Mouse (Mus musculus) limb, embryonic 14.5 days (tissue): Measurements from ENCODE around the gene Prr14. TPM values are rescaled to one million over a fixed set of nuclear protein-coding genes. Genes with fewer than 3 reads are reported as not detected.
"Not testable (repeated sequence)": the region's sequence is repeated elsewhere in the genome, so short reads cannot be mapped to it uniquely, and the experiment has no call there.

Source experiments
- ATAC-seq: fragments of 200-750 bp; cut with Nextera tagmentation; 2 replicates; pipeline ENCODE4 v1.8.0; 2017; ENCODE audit warnings: low read depth, moderate number of reproducible peaks, moderate TSS enrichment; ENCODE audit not compliant: low FRiP score
- DNase-seq: peaks from one replicate; pipeline ENCODE4 v3.0.0-alpha.2; 2015; ENCODE audit warnings: low spot score
- H3K27ac ChIP-seq: fragments of 300-500 bp; sonication (generic); replicated peaks from 2 replicates; pipeline ENCODE4 v1.5.1; 2014; ENCODE audit warnings: low read depth, mild to moderate bottlenecking, low read length, moderate library complexity, mixed read lengths
- H3K27me3 ChIP-seq: fragments of 300-500 bp; sonication (generic); 2 replicates; pipeline ENCODE4 v1.6.1; 2014; ENCODE audit warnings: low read length, mixed read lengths; ENCODE audit not compliant: control insufficient read depth, insufficient read depth
- H3K36me3 ChIP-seq: fragments of 300-500 bp; sonication (generic); 2 replicates; pipeline ENCODE4 v1.6.1; 2014; ENCODE audit warnings: mild to moderate bottlenecking, low read length, moderate library complexity, mixed read lengths; ENCODE audit not compliant: control insufficient read depth, insufficient read depth
- H3K4me1 ChIP-seq: fragments of 300-500 bp; sonication (generic); 2 replicates; pipeline ENCODE4 v1.6.1; 2014; ENCODE audit warnings: antibody characterized with exemption, low read length, mixed read lengths; ENCODE audit not compliant: control insufficient read depth, insufficient read depth
- H3K4me2 ChIP-seq: fragments of 300-500 bp; sonication (generic); replicated peaks from 2 replicates; pipeline ENCODE4 v1.6.1; 2014; ENCODE audit warnings: low read depth, mild to moderate bottlenecking, low read length, moderate library complexity; ENCODE audit not compliant: severe bottlenecking
- H3K4me3 ChIP-seq: fragments of 300-500 bp; sonication (generic); replicated peaks from 2 replicates; pipeline ENCODE4 v1.5.1; 2014; ENCODE audit warnings: low read length
- H3K9ac ChIP-seq: fragments of 300-500 bp; sonication (generic); 2 replicates; pipeline ENCODE4 v1.6.1; 2014; ENCODE audit warnings: mild to moderate bottlenecking, low read depth, low read length, moderate library complexity; ENCODE audit not compliant: severe bottlenecking
- H3K9me3 ChIP-seq: fragments of 300-500 bp; sonication (generic); 2 replicates; pipeline ENCODE4 v1.6.1; 2016; ENCODE audit warnings: low read length; ENCODE audit not compliant: control insufficient read depth
- POLR2A ChIP-seq: fragments of 200-500 bp; IDR thresholded peaks from 2 replicates; pipeline ENCODE4 v1.8.0; 2012; ENCODE audit warnings: inconsistent platforms, mild to moderate bottlenecking, moderate library complexity, borderline replicate concordance; ENCODE audit not compliant: insufficient read depth, insufficient read length; ENCODE audit errors: extremely low read depth
- WGBS: fragments of 180-500 bp; shearing (Covaris S2); extraction: QIAGEN DNeasy Blood & Tissue Kit; methylation state at CpG from one replicate; pipeline ENCODE4 v1.1.7; 2014; 5-methylcytosine and 5-hydroxymethylcytosine counted together
- polyA plus RNA-seq, 2 experiments: library from polyadenylated mRNA; depleted of rRNA in 1 of 2; stranded (reverse) in 1 of 2; unstranded in 1 of 2; fragments of >200 nt; fragmentation: Nextera tagmentation in 1 of 2; extraction: Ambion mirVana in 1 of 2; gene quantifications; 2 replicates each; pipeline versions ENCODE4 v1.2.1 to v1.2.3; 2012 to 2014

The Prr14 gene
- polyA plus RNA-seq, 2 experiments, result 43.7 to 65.8 TPM

DNA sequence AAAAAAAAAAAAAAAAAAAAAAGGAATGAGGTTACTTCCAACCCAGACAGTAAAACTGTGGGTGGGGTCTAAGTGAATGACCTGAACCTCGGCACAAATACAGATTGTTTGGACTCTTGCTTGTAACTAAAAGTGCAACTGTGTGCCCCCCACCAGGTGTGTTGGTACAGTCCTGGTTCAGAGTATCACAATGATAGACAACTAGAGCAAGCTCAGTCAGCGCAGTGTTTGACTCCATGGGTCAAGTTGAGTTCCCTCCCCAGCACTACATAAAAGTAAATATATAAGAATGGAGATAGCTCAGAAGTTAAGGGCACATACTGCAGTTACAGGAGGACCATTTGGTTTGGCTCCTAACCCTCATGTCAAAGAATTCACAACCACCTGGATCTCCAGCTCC is 38.0 kb downstream of the Prr14 start:
- Histone ChIP-seq H3K27me3 (no peaks in the 10 kb centered on the region), H3K9ac (no peak overlapping the region), H3K9me3 (no peaks in the 10 kb centered on the region), H3K36me3 (no peaks in the 10 kb centered on the region), H3K4me2 (no peak overlapping the region), H3K27ac (no peak overlapping the region), H3K4me1 (no peaks in the 10 kb centered on the region), H3K4me3 (no peak overlapping the region)
- no peak for ATAC-seq
- TF ChIP-seq POLR2A, result no peak
- no peak for DNase-seq
- WGBS, result 85% methylated on average over 2 of the region's 2 CpGs

- no peak overlapping the region for H3K4me3 ChIP-seq
- no peak overlapping the region for H3K4me2 ChIP-seq
- no peaks in the 10 kb centered on the region for H3K9me3 ChIP-seq
- peak; percentile 65 for DNase-seq
- H3K9ac ChIP-seq, result no peak overlapping the region
- TF ChIP-seq POLR2A, result no peak
- no peak overlapping the region for H3K27ac ChIP-seq
- H3K27me3 ChIP-seq, result no peaks in the 10 kb centered on the region
- H3K36me3 ChIP-seq, result no peaks in the 10 kb centered on the region
- 47% methylated on average over 3 of the region's 3 CpGs for WGBS
- no peaks in the 10 kb centered on the region for H3K4me1 ChIP-seq
- no peak for ATAC-seq
These were observed 39.0 kb downstream of the Prr14 start for GRCm38 (mm10) chr7:127498407-127498806.

- DNase-seq (no peak), ATAC-seq (no peak)
- 97% methylated on average over 3 of the region's 3 CpGs for WGBS
- peaks cover 3% of the 10 kb centered on the region; the same call in 1 of the 2 replicates for H3K36me3 ChIP-seq
- H3K27me3 ChIP-seq, result no peaks in the 10 kb centered on the region
- H3K4me3 ChIP-seq, result no peak overlapping the region
- 0 out of 2 replicates have a peak, but pooled peaks cover 3% of the 10 kb centered on the region for H3K4me1 ChIP-seq
- no peak overlapping the region for H3K4me2 ChIP-seq
- H3K27ac ChIP-seq, result no peak overlapping the region
- TF ChIP-seq POLR2A, result no peak
- H3K9me3 ChIP-seq, result no peaks in the 10 kb centered on the region
- no peak overlapping the region for H3K9ac ChIP-seq
These were observed 48.9 kb downstream of the Prr14 start for GRCm38 (mm10) chr7:127508291-127508690.

- not testable (repeated sequence) for H3K36me3 ChIP-seq, H3K4me1 ChIP-seq, H3K27ac ChIP-seq, ATAC-seq, DNase-seq, H3K27me3 ChIP-seq, H3K4me2 ChIP-seq, H3K9ac ChIP-seq, H3K4me3 ChIP-seq, H3K9me3 ChIP-seq
- WGBS, result 94% methylated on average over 3 of the region's 4 CpGs
These were observed 50.4 kb downstream of the Prr14 start for GRCm38 (mm10) chr7:127509830-127510229.

GRCm38 (mm10) chr7:127511241-127511640 is 51.8 kb downstream of the Prr14 start:
- DNase-seq, result peak; percentile 5
- Histone ChIP-seq H3K4me3 (peak overlapping the region; percentile 78), H3K4me2 (peak overlapping the region; percentile 50), H3K4me1 (0 out of 2 replicates have a peak, but pooled peaks cover 5% of the 10 kb centered on the region), H3K9ac (peak overlapping the region; percentile 95; the same call in 1 of the 2 replicates), H3K9me3 (no peaks in the 10 kb centered on the region), H3K36me3 (peaks cover 20% of the 10 kb centered on the region), H3K27me3 (no peaks in the 10 kb centered on the region), H3K27ac (peak overlapping the region; percentile 99)
- no peak for ATAC-seq
- WGBS, result 32% methylated on average over 8 of the region's 8 CpGs
- no peak for TF ChIP-seq POLR2A

GRCm38 (mm10) chr7:127511808-127512230 is 52.4 kb downstream of the Prr14 start, which contains the start of gene Srcap:
Gene Srcap, plus strand, starts transcription at chr7:127511983.
- DNase-seq (peak; percentile 97), ATAC-seq (peak; percentile 96)
- Histone ChIP-seq H3K27ac (peak within 1 kb of the TSS; percentile 99), H3K9ac (peak within 1 kb of the TSS; percentile 95), H3K4me3 (peak within 1 kb of the TSS; percentile 78), H3K4me2 (peak within 1 kb of the TSS; percentile 58), H3K9me3 (no peaks in the 10 kb centered on the region), H3K4me1 (0 out of 2 replicates have a peak, but pooled peaks cover 5% of the 10 kb centered on the region), H3K36me3 (peaks cover 25% of the 10 kb centered on the region), H3K27me3 (no peaks in the 10 kb centered on the region)
- peak; percentile 90; the same call in 1 of the 2 replicates for TF ChIP-seq POLR2A
- WGBS, result 0% methylated on average over 36 of the region's 37 CpGs
